Mouse (Mus musculus) ovary, postnatal 36 days (tissue): ENCODE measurements at regions not wholly inside any gene's neighbourhood (a gene's known extent, or its start where the extent isn't known, plus 50 kb on each side); places are given as distances from the start of the nearest gene placed in this dataset.
A peak's percentile ranks its signal among the peaks of the same experiment; 100 is the strongest.

Experiments used
- DNase-seq: peaks from one replicate; pipeline ENCODE4 v3.0.0; 2022; ENCODE audit warnings: low spot score, mixed read lengths

DNA sequence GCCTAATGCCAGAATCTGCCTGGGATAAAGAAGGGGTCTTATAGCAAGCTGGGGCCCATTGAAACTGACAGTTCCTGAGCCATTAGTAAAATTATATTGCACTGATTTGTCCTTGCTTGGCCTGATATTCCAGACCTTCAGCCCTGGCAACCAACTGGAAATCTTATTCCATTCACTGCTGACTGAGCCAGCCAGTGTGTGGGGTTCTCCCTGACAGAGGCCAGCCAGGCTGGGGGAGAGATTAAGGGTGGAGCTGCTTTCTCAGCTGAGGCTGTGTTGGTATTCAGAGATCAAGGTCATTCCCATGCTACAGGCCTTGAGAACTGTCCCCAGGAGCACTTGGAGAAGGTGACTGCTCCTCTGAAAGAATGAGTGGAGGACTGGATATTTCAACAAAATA is 226.9 kb downstream of the Ar start:
- DNase-seq, result peak; percentile 18

DNA sequence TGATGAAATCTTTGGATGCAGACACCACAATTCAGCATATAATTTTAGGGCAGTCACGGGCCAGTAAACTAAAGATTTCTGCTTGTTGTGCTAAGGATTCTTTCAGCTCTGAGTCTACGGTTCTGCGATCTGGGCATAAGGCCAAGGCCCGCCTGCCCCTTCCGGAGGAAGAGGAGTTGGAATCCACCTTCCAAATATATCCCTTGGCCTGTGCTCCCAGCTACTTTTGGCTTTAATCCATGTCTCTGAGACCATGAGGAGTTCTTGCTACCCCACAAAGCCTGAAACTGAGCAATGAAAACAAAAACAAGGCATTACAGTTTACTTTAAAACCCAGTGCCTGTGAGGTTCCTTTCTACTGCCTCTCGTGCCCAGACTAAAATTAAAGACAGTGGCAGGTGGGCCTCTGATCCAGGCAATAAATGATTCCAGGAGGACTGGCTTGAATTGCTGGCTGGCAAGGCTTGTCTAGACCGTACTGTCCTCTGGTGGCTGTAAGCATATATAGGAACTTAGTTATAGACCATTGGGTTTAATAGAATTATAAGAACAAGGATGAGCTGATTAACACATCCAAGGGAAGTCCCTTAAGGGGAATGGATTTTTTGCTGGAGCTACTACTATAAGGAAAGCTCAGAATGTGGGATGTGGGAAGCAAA is 231.8 kb downstream of the Ar start:
- DNase-seq, result peak; percentile 50

DNA sequence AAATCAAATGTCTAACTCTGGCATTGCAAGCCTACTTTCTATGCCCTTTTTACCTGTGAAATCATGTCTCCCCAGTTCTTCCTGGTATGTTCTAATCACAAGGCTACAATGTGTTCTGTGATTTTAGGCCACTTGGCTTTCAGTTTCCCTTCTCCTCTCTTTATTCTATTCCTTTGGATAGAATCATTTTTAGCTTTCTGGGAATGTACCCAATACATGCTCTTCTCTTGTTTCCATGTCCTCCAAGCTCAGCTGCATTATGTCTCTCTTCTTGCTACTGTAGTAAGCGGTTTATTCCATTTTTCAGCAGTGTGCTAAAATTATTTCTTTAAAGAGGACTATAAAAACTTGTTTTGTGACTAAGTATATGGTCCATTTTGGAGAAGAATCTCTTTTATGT is 235.4 kb downstream of the Ar start:
- DNase-seq, result no peak

DNA sequence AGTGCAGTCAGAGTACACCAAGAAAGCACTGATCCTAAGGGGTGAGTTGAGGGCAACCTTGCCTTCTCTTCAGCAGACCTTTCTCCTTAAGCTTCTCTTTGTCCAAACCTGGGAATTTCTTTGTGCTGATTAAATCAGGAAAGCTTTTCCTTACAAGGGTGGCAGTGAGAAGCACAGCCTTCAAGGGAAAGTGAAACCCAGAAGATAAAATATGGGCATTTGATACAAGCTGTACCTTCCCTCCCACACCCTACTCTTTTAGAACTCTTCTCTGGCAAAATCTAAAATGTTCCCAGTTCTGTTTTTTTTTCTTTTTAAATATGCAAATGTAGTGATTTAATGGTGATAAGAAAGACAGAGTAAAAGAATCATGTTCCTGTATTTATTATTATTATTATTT is 243.8 kb downstream of the Ar start:
- DNase-seq, result no peak

DNA sequence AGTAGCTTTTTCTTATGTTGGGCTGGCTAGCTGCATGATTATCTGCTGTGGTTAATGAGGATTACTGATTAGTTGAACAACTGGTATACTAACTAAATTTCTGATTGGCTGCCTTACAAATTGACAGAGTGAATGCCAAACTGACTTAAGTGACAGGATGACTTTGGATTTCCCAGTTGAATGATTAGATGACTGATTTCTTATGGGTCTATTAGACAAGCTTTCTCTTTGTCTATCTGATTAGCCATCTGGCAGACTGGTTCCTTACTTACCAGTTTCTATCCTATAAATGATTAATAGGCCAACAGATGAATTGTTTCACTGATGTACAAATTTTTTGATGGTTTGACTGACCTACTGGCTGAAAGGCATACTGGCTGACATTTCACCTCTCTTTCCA is 260.5 kb downstream of the Ar start:
- DNase-seq, result no peak

DNA sequence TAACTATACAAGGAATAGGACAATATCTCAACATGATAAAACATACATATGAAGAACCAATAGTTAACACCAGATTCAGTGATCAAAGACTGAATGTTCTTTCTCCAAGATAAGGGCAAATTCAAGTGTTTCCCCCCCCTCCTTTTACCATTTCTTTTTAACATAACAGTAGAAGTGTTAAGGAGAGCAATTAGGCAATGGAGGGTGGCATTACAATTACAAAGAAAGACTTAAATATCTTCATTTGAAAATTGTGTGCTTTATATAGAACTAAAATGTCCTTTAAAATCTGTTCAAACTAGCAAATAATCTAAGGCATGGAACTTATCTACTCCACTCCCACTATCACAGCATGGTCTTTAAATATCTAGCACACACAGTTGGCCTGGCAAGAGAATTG is 270.9 kb downstream of the Ar start:
- DNase-seq, result no peak

DNA sequence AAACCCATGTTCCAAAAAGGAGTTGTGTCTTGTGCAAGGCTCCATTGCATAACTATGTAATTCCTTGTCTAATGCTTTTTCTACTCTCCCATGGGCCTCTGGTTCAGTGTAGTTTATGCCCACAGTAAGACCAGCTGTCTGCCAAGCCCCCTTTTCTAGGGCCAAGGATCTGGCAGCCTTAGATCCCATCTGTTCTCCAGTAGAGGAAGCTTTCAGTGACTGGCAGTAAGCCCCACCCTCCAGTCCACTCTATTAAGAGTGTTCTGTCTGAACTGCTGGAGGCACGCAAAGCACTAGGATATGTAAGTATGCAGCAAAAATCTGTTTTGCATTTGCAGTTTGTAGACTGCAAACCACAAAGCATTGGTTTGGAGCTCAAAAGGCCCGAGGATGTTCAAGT is 303.5 kb downstream of the Ar start:
- no peak for DNase-seq

DNA sequence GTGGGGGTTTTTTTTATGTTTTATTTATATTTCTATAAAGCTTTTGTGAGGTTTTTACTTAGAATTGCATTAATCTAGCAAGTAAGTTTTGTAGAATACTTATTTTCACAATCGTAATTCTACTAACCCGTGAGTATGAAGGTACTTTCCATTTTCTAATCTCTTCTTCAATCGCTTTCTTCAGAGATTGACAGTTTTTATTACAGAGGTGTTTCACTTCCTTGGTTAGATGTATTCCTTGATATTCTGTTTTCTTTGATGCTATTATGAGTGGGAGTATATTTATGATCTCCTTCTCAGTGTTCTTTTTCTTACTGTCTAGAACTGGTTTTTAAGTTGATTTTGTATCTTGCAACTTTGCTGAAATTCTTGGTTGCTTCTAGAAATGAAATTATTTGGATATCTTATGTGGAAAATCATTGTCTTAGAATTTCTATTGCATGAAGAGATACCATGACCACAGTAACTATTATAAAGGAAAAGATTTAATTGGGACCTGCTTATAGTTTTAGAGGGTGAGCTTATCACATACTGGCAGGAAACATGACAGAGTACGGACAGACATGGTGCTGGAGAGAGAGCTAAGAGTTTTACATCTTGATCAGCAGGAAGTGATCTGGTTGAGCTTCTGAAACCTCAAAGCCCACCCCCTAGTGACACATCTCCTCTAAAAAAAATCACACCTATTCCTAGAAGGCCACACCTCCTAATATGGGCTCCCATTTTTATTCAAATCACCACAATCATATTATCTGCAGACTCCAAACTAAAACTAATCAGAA is 328.1 kb downstream of the Ar start:
- no peak for DNase-seq
